Mouse (Mus musculus): ENCODE data around the gene Lmo7. TPM values are rescaled to one million over a fixed set of nuclear protein-coding genes. Genes with fewer than 3 reads are reported as not detected.

The Lmo7 gene
- total RNA-seq, 2 experiments from 2014 or later = 97.4 to 98.9 TPM

DNA sequence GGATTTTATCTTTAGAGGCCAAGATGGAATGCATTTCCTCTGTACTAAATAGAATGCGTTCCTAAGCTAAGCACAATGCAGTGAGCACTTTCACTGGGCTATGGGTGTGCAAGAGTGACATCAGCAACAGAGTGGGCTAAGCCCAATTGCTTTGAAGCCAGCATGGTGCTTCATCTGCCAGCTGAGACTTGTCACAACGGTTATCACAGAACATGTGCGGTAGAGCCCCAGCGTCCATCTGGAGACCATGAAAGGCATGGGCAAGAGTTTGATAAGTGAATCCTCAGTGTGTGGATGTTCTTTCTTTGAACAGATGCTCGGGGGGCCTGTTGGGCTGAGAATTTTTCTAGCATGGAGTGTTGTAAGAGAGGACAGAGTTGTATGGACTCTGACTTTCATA lies 86.7 kb downstream of the Lmo7 start:
- no peak for DNase-seq (ENCODE audit: extremely low spot score in 1 of 2, low spot score in 2 of 2)
- intact Hi-C loops (cut with DNase I) = no loop called here

DNA sequence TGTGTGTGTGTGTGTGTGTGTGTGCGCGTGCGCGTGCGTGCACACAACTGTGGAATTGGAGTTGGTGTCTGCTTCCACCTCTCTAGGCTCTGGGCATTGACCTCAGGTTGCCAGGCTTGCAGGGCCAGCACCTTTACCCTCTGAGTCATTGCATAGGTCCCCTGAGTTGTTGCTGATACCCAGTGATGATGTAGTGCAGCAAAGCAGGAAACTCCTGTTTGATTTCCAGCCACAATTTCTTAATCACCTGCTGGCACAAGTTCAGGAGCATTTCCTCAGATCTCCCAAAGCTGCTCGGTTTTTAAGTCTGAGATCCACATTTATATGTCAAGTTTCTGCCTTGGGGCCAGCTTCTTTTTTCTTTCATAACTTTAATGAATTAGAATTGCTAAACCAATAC lies 92.6 kb downstream of the Lmo7 start:
- intact Hi-C loops (cut with DNase I) = no loop called here
- no peak for DNase-seq (ENCODE audit: extremely low spot score in 1 of 2, low spot score in 2 of 2)

DNA sequence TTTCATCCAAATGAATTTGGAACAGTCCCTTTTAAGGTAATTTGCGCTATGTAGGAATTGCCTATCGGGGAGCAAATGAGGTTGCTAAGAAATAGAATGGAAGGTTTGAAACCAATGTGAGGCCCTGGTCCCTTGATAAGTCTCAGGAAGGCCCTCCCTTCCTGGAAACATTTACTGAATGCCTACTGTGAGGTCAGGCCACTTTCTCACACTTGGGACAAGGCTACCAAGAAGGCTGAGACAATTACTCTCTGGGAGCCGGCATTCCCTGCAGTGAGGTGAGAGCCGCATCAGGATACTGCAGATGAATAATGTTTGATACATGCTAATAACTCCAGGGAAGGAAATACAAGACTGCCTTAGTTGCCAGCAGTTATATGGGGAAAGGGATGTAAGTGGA lies 93.1 kb downstream of the Lmo7 start:
- DNase-seq (ENCODE audit: extremely low spot score in 1 of 2, low spot score in 2 of 2) = no peak
- intact Hi-C loops (cut with DNase I) = no loop called here

DNA sequence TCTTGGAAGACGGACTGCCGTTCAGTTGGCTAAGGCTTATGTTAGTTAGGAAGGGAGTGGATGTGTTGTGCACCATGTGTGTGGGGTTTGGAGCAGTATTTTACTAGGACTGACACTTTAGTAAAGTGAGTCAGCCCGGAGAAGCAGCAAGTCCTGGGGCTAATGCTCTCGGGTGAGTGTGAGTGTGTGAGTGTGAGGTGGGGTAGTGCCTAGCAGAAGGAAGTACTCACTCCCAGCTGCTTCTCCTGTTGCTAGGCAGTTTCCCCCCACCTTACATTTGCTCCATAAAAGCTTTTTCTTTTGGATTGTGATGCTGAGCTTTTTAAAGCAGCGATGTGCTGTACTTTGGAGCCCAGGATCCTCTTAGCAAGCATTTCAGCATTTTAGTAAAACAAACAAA lies 99.9 kb downstream of the Lmo7 start:
- DNase-seq (ENCODE audit: extremely low spot score in 1 of 2, low spot score in 2 of 2) = no peak
- intact Hi-C loops (cut with DNase I) = no loop called here

DNA sequence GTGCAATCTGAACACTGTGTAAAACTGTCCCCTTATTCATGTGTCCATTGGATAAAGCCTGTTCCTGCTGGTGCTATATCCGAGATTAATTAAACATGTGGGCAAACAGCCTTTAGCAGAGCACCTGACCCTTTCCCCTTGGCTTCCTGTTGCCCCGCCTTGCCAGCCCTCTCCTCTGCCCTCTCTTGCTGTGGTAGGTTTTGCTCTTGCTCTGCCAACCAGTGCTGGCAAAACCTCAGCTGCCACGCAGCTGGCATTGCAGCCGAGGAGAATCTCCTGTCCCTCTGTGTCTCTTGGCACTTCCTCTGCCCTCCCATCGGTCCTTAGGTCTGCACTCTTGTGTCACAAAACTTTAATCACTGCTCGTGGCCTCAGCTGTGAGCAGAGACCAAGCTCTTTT lies 100.4 kb downstream of the Lmo7 start:
- intact Hi-C loops (cut with DNase I) = no loop called here
- DNase-seq (ENCODE audit: extremely low spot score in 1 of 2, low spot score in 2 of 2) = no peak

DNA sequence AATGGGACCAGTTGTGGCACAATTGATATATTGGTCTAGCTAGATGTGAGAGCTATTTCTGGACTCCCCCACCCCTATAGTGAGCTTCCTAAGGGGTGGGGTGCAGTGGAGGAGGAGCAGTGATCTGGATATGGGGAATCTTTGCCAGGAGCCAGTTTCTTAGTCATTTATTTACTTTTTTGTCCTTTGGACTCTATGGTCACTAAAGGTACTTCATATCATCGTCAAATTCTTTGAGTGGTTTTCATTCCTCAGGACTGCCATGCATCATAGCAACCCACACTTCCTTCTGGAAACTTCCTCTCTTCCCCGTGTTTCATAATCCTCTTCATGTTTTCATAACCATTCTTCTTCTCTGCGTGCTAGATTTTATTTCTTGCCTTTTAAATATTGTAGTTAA lies 104.4 kb downstream of the Lmo7 start:
- intact Hi-C loops (cut with DNase I) = no loop called here
- no peak for DNase-seq (ENCODE audit: extremely low spot score in 1 of 2, low spot score in 2 of 2)

DNA sequence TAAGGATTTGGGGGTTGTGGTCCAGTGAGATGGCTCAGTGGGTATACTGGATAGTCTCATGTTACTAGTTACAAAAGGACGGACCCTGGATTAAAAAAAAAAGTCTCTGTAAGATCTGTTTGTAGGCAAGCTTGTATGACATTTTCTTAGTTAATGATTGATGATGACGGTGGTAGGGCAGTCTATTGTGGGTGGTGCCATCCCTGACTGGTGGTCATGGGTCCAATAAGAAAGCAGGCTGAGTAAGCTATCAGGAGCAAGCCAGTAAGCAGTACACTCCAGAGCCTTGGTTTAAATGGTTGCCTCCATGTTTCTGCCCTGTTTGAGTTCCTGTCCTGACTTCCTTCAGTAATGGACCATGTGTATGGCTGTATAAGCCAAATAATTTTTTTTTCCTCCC lies 106.6 kb downstream of the Lmo7 start:
- no peak for DNase-seq (ENCODE audit: extremely low spot score in 1 of 2, low spot score in 2 of 2)
- intact Hi-C loops (cut with DNase I) = no loop called here

DNA sequence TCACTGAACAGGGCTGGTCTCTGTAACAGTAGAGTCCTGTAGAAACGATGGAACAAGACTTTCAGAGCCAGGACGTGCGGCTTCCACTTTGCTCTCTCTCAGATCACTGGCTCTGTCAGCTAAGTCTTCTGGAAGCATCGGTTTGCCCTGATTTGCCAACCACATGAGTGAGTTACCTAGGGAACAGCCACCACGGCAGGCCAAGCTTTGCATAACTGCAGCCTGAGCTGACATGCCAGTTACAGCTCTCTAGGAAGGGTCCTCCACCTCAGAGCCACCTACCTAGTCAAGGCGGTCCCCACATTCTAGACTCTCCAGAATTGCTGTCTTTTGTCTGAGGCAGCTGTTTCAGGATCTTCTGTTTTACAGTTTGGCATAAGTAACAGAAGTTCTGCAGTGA lies 107.4 kb downstream of the Lmo7 start:
- intact Hi-C loops (cut with DNase I) = no loop called here
- DNase-seq (ENCODE audit: extremely low spot score in 1 of 2, low spot score in 2 of 2) = no peak

DNA sequence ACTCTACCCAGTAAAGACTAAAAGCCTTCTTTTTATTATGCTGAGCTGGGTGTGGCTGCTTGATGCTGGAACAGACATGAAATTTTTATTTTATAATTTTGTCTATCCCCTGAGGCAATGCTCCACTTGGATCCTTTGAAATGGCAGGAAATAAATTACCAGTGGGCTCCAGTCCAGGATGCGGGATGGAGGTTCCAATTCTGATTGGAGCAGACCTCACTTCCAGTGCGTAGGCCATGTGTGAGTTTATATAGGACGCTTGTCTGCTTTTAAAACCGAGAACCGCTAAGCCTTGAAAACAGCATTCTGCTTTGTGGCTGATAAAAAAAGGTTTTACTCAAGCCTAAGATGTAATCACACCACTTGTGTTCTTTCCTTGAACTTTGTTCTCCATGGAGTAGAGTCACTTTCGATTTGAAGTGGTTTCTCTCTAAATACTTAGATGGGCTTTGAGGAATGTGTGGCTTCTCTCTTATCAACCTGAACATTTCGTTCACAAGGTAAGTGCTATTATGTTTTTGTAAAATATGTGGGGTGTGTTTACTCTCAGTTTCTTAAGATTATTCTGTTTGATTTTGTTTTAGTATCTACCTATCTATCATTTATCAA lies 108.6 kb downstream of the Lmo7 start:
- DNase-seq (ENCODE audit: extremely low spot score in 1 of 2, low spot score in 2 of 2) = peak in 1 of 2 experiments; percentile 71
- intact Hi-C loops (cut with DNase I) = no loop called here

DNA sequence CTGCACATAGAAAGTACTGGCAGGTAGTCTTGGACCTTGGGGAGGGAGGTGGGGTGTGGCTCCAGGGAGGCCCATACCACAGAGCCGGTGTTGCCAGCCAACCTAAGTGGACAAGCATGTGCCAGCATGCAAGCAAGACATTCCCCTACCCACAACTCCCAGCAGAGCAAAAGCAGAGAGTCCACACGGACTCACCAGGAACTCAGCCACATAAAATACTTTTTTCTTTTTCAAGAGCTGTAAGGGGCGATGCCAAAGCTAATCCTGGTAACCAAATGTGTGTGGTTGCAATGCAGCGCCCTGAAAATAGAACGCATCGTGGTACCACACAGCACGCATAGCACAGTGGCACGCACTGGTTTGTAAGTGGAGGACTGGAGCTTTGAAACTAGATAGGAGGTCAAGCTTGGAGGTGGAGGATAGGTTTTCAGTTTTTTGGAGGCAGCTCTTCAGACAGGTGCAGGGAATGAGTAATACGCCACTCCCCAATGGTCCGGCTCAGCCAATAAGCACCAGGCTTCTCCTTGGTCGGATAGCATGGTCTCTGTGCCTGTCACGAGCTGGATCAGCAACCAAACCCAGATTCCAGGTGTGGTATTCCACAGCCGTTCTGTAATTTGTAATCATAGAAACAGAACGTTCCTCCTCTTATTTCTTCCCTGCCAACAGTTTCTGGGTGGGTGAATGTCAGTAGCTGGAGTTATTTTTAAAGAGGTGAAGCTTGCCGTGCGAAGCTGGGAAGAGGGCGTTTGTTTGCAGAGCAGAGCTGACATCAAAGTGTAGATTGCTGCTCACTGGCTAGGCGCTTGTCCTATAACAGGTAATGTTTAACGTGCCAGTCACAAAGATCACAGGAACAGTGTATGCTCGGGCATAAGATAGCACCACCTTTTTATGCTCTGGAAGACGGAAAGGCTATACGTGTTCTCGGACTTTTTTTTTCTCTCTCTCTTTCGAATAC lies 110.3 kb downstream of the Lmo7 start:
- DNase-seq (ENCODE audit: extremely low spot score in 1 of 2, low spot score in 2 of 2) = peak; percentile 32 to 44
- intact Hi-C loops (cut with DNase I) = loop anchor here (5.0 kb wide), 1 partner anchor 58 kb away; no protein-coding TSS in a partner anchor

DNA sequence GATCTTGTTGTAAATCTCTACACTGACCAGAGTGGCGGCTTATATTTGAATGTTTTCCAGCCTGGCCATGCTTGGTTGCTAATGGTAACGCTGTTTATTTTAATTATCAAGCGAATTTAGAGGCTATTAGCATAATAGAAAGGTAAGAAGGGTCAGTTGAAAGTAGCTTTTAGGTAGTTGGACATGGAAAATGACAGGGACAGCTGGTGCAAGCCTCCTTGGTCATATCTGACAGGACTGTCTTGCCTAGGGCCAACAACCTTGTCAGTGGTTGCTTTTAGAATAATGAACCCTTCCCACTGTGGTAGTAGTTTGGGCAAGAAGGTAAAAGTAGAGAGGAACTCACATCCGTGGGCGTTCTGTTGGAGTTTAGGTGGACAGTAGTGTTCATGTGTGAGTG lies 111.5 kb downstream of the Lmo7 start:
- intact Hi-C loops (cut with DNase I) = loop anchor here (5.0 kb wide), 1 partner anchor 59 kb away; no protein-coding TSS in a partner anchor
- DNase-seq (ENCODE audit: extremely low spot score in 1 of 2, low spot score in 2 of 2) = no peak

DNA sequence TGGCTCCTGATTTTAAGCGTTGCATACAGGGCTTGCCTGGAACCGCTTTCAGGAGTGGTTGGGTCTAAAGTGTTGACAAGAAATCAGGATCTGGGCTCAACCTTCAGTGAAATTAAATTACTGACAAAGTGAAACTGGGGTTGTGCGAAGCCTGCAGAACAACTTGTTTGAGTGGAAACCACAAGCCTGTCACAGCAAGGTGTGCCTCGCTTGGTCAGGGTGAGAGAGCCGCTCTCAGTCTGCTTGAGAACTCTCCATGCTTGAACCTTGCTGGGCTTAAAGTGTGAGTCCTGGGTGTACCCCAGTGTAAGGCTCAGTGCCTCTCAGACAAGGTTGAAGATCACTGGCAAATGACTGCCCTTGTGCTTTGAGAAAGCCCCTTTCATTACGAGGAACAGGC lies 112.8 kb downstream of the Lmo7 start:
- no peak for DNase-seq (ENCODE audit: extremely low spot score in 1 of 2, low spot score in 2 of 2)
- intact Hi-C loops (cut with DNase I) = loop anchor here (5.0 kb wide), 1 partner anchor 60 kb away; no protein-coding TSS in a partner anchor

DNA sequence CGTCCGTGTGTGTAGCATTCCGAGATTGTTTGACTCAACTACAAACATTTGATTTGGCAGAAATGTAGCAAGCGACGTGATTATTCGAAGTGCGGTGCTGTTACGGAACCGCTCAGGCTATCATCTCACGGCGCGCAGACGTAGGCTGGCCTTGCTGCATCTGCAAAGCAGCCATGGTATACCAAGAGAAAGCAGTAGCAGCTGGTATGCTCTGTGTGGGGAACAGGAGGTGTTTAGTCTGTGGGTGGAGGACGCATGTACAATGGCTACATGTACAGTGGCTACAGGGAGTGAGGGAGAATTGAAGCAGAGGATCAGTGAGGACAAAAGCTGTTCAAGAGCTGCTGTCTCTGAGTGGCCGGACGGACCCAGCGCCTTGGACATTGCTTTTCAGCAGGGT lies 113.7 kb downstream of the Lmo7 start:
- intact Hi-C loops (cut with DNase I) = loop anchor here (5.0 kb wide), 1 partner anchor 61 kb away; no protein-coding TSS in a partner anchor
- peak in 1 of 2 experiments; percentile 34 for DNase-seq (ENCODE audit: extremely low spot score in 1 of 2, low spot score in 2 of 2)

DNA sequence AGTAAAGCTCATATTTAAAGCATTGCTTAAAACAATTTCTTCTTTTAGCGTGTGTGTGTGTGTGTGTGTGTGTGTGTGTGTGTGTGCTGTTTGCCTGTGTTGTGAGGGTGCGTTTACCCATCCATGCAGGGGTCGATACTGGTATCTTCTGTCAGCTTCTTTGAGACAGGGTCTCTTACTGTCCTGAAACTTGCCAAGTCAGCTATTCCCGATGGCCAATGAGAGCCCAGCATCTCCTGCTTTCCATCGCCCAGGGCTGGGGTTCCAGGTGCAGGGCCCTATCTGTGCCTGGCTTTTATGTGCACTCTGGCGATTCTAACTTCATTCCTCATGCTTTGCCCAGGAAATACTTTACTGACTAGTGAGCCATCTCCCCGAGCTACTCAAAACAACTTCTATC lies 114.7 kb downstream of the Lmo7 start:
- intact Hi-C loops (cut with DNase I) = loop anchor here (5.0 kb wide), 1 partner anchor 62 kb away; no protein-coding TSS in a partner anchor
- no peak for DNase-seq (ENCODE audit: extremely low spot score in 1 of 2, low spot score in 2 of 2)

DNA sequence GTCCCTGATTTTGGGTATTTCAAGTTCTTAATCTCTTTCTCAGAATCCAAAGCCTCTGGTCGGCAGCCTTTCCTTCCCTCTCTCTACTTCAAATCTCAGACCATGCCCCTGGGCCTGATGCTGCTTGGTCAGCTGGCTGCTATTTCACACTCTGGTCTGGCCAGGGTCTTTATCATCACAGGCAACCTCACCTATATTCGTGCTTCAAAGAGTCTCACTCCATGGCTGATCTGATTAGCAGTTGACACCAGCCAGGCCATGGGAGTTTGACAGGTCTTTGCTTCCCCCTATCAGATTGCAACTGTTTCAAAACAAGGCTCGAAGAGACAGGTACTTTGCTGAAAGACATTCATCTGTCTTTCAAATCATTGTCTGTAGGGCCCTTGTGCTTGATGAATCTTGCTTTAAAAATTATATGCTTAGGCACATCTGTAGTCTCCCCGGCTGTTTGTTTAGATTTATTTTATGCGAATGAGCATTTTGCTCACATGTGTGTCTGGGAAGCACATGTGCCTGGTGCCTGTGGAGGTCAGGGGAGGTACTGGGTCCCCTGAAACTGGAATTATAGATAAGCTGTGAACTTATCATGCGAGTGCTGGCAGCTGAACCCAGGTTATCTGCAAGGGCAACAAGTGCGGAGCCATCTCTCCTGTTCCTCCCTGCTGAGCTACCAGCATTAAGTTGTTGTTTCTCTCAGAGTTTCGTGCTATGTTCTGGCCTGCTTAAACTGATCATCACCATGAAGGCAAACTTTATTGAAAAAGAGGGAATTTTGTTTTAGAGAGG lies 116.5 kb downstream of the Lmo7 start:
- DNase-seq (ENCODE audit: extremely low spot score in 1 of 2, low spot score in 2 of 2) = no peak
- intact Hi-C loops (cut with DNase I) = no loop called here

DNA sequence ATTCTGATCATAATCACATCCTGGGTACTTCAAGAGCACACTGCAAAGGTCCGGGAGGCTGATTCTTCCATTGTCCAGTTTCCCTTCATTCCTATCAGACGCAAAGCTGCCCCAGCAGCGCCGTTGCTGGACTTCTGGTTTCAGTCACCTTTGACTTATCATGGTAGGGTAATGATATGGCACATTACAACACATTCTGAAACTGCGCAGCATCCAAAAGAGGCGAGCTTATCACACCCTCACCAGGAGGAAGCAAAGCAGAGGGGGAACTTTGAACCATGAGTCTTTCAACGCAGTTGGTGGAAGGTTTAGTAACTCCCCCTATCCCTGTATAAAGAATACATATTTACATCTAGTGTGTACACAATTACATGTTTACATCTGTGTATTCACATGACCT lies 117.8 kb downstream of the Lmo7 start:
- DNase-seq (ENCODE audit: extremely low spot score in 1 of 2, low spot score in 2 of 2) = no peak
- intact Hi-C loops (cut with DNase I) = no loop called here

DNA sequence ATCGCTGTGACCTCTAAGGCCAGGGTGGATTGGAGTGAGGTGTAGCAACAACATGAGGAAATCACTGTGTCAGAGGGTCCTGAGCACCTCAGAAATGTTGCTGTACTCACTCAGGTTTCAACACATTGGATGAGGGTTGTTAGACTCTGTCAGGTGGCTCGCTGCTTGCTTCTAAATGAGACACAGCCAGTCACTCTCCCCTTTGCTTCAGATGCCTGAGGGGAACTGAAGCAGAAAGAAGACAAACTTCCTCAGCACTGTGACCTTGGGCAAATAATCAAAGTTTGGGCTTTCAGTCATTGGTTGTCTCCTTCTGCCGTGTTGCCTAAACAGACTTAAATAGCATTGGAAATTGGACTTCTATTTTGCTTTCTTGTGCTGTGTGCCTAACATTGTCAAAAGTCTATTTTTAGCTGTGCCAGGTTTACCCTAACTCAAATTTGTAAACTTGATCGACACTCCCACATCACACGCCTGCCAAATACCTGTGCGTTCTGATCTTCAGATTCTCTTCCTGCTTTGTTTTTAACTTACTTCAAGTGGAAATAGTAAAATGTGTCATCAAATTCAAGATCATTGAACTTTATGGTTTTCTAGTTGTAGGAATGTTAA lies 122.9 kb downstream of the Lmo7 start:
- intact Hi-C loops (cut with DNase I) = no loop called here
- no peak for DNase-seq (ENCODE audit: extremely low spot score in 1 of 2, low spot score in 2 of 2)

DNA sequence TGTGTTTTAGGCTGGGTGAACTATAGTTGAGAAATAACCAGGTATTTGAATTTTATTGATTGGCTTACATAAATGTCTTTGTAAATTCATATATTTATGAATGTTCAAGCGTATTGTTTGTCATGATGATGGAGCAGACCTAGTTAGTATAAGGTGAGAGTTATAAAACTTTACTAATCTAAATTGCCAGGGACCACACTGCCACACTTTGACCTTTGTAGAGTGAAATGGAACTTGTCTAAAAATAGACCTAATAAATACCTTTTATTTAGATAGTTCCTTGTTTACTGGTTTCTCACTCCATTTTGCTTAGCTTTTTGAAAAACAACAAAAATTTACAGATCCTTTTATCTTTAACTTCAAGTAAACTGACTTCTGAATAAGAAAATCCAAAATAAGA lies 123.5 kb downstream of the Lmo7 start:
- intact Hi-C loops (cut with DNase I) = no loop called here
- DNase-seq (ENCODE audit: extremely low spot score in 1 of 2, low spot score in 2 of 2) = no peak

DNA sequence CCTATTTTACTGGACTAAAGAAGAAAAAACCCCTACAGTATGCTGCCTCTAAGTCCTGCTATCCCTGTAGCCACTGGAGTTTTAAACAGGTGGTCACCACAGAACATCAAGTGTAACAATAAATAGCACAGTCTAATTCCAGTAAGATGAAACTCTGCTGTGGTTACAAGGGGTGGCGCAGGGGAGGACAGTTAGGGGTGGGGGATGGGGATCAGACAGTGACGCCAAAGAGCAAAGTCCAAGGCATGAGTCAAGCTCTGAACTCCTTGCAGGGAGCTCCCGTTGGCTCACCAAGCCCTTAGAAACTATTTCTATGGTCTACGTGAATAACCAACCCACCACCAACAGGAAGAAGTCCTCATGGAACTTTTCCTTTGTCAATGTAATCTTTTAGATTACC lies 124.0 kb downstream of the Lmo7 start:
- intact Hi-C loops (cut with DNase I) = no loop called here
- no peak for DNase-seq (ENCODE audit: extremely low spot score in 1 of 2, low spot score in 2 of 2)

Measured in left cerebral cortex, postnatal 10 days (tissue).